Mouse (Mus musculus) embryonic facial prominence, embryonic 12.5 days (tissue): ENCODE data around the gene Bpnt1. TPM values are rescaled to one million over a fixed set of nuclear protein-coding genes. Genes with fewer than 3 reads are reported as not detected.

Source experiments
- ATAC-seq: fragments of 200-750 bp; cut with Nextera tagmentation; 2 replicates; pipeline ENCODE4 v1.8.0; 2017; ENCODE audit not compliant: insufficient number of reproducible peaks, insufficient read depth, low FRiP score, low TSS enrichment
- H3K27ac ChIP-seq: fragments of 300-500 bp; sonication (generic); 2 replicates; pipeline ENCODE4 v1.5.1; 2016; ENCODE audit warnings: mild to moderate bottlenecking
- H3K27me3 ChIP-seq: fragments of 300-500 bp; sonication (generic); 2 replicates; pipeline ENCODE4 v1.6.1; 2016; ENCODE audit warnings: mild to moderate bottlenecking, moderate library complexity
- H3K36me3 ChIP-seq: fragments of 300-500 bp; sonication (generic); 2 replicates; pipeline ENCODE4 v1.6.1; 2016; ENCODE audit warnings: mild to moderate bottlenecking
- H3K4me1 ChIP-seq: fragments of 300-500 bp; sonication (generic); 2 replicates; pipeline ENCODE4 v1.6.1; 2016
- H3K4me2 ChIP-seq: fragments of 300-500 bp; sonication (generic); replicated peaks from 2 replicates; pipeline ENCODE4 v1.6.1; 2016; ENCODE audit warnings: mild to moderate bottlenecking, moderate library complexity
- H3K4me3 ChIP-seq: fragments of 300-500 bp; sonication (generic); 2 replicates; pipeline ENCODE4 v1.5.1; 2016; ENCODE audit warnings: mild to moderate bottlenecking
- H3K9ac ChIP-seq: fragments of 300-500 bp; sonication (generic); 2 replicates; pipeline ENCODE4 v1.6.1; 2016; ENCODE audit warnings: mild to moderate bottlenecking, moderate library complexity
- H3K9me3 ChIP-seq: fragments of 300-500 bp; sonication (generic); 2 replicates; pipeline ENCODE4 v1.6.1; 2016; ENCODE audit warnings: mild to moderate bottlenecking, moderate library complexity
- WGBS: fragments of 180-500 bp; shearing (Covaris S2); methylation state at CpG from one replicate; pipeline ENCODE4 v1.1.7; 2016; 5-methylcytosine and 5-hydroxymethylcytosine counted together
- polyA plus RNA-seq: library from polyadenylated mRNA; unstranded; fragments of >200 nt; fragmentation: Nextera tagmentation; extraction: Ambion mirVana; gene quantifications from 2 replicates; pipeline ENCODE4 v1.2.1, GENCODE M21; 2016

Bpnt1 gene
- polyA plus RNA-seq: 25.7 and 26.5 TPM in 2 replicates

DNA sequence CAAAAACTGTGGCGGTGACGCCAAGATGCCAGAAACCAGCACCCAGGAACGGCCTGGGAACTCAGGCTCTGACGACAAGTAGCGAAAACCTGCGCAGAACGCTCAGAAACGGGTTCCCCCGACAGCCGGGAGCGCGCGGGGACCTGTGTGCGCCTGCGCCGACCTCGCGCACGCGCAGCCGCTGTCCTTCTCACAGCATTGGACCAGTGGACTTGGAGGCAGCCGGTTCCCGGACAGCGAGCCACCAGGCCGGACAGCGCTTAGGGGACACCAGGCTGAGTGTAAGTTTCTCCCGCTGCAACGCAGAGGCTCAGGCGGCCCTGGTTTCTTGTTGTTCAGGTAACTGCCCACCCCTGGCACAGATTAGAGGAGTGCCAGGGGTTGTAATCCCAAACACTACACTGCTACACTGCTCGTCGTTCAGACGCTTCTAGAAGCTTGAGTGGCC, at the start of gene Bpnt1:
Gene Bpnt1 (plus strand): TSS at position 167 of the 448 bp plus-strand sequence.
- H3K9ac ChIP-seq: peak within 1 kb of the TSS; percentile 64
- no peaks in the 10 kb centered on the region for H3K27me3 ChIP-seq
- ATAC-seq: peak; percentile 76
- H3K4me2 ChIP-seq: peak within 1 kb of the TSS; percentile 77
- peaks cover 11% of the 10 kb centered on the region; the same call in 1 of the 2 replicates for H3K4me1 ChIP-seq
- peak within 1 kb of the TSS; percentile 84 for H3K27ac ChIP-seq
- H3K9me3 ChIP-seq: no peaks in the 10 kb centered on the region
- H3K36me3 ChIP-seq: peaks cover 2% of the 10 kb centered on the region; the same call in 1 of the 2 replicates
- under 1% methylated on average over 32 of the region's 32 CpGs for WGBS
- peak within 1 kb of the TSS; percentile 59 for H3K4me3 ChIP-seq

DNA sequence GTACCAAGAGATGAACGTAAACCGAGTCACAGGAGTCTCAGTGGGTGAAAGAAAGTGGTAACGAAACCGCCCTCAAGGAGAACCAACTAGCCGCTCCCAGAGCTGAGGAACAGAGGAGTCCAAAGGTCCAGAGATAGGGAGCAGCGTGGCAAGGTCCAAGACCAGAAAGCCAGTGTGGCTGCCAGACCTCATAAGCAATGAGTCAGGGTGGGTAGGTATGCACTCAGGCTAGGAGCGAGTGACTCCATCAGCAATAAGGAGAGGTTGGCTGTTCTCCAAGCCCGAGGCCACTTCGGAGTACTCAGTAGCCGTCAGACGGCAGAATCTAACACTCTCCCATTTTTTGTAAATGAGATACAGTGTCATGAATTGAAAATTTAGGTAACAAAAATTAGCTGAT, 49.1 kb upstream of the Bpnt1 start:
- peaks cover 77% of the 10 kb centered on the region for H3K36me3 ChIP-seq
- no peak overlapping the region for H3K9ac ChIP-seq
- no peaks in the 10 kb centered on the region for H3K9me3 ChIP-seq
- H3K4me1 ChIP-seq: no peaks in the 10 kb centered on the region
- ATAC-seq: no peak
- H3K27ac ChIP-seq: no peak overlapping the region
- H3K4me3 ChIP-seq: no peak overlapping the region
- 94% methylated on average over 11 of the region's 11 CpGs for WGBS
- H3K4me2 ChIP-seq: no peak overlapping the region
- no peaks in the 10 kb centered on the region for H3K27me3 ChIP-seq

DNA sequence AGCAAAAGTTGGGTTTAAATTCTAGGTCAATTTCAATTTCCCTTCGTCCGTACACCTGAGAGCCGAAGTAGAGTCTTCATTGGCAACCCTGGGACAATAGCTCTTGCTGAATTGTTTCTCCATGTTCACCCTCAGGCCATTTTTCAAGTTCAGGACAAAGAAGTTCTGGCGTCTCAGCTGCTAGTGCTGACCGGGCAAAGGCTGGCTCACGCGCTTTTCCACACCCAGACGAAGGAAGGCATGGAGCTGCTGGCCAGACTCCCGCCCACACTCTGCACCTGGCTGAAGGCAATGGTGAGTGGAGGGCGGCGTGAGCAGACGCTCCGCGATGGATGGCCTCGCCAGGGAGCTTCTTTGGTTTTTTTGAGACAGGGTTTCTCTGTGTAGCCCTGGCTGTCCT, 48.7 kb upstream of the Bpnt1 start:
- no peaks in the 10 kb centered on the region for H3K9me3 ChIP-seq
- peaks cover 75% of the 10 kb centered on the region for H3K36me3 ChIP-seq
- ATAC-seq: no peak
- no peaks in the 10 kb centered on the region for H3K27me3 ChIP-seq
- H3K9ac ChIP-seq: no peak overlapping the region
- H3K27ac ChIP-seq: no peak overlapping the region
- no peak overlapping the region for H3K4me3 ChIP-seq
- whole genome bisulfite sequencing: 95% methylated on average over 15 of the region's 15 CpGs
- H3K4me2 ChIP-seq: no peak overlapping the region
- H3K4me1 ChIP-seq: no peaks in the 10 kb centered on the region

DNA sequence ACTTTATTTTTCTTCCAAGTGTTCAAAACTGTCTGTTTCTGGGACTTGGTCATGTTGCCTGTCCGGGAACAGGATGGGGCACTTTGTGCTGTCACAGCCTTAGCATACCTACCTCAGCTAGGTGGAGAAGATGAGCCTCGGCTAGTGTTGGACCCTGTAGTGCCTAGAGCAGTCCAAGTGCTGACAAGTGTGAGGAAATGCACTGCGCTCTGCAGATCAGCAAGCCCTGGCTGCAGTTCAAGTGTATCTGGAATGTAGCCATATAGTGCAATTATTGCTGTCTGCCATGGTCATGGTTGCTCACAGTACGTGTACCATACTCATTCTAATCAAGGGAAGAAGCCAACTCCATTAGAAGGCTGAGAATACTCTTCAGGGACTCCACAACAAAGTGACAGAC, 47.2 kb upstream of the Bpnt1 start:
- WGBS: 77% methylated on average over 4 of the region's 4 CpGs
- no peak overlapping the region for H3K4me3 ChIP-seq
- H3K4me1 ChIP-seq: no peaks in the 10 kb centered on the region
- no peaks in the 10 kb centered on the region for H3K27me3 ChIP-seq
- H3K9ac ChIP-seq: no peak overlapping the region
- no peak for ATAC-seq
- H3K36me3 ChIP-seq: peaks cover 61% of the 10 kb centered on the region
- H3K27ac ChIP-seq: no peak overlapping the region
- H3K4me2 ChIP-seq: no peak overlapping the region
- no peaks in the 10 kb centered on the region for H3K9me3 ChIP-seq

DNA sequence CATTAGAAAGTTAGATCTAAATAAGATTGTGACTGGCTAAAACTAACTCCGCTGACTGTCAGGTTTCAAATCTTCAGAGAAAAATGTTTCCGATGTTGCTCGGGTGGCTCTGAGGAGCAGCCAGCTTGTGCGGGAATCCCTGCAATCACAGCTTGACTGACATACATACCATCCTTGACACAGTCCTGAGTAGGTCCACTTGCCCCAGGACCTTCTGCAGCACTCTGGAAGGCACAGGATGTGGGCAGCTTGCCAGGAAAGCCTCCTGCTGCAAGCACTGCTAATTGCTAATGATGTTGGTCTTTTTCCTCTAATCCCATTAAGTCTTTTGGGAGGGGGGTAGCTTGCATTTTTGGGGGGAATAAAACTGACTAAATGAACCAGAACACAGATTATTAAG, 46.8 kb upstream of the Bpnt1 start:
- WGBS: 89% methylated on average over 4 of the region's 4 CpGs
- Histone ChIP-seq H3K27ac (no peak overlapping the region), H3K27me3 (no peaks in the 10 kb centered on the region), H3K9ac (no peak overlapping the region), H3K4me2 (no peak overlapping the region), H3K4me1 (no peaks in the 10 kb centered on the region), H3K4me3 (no peak overlapping the region), H3K9me3 (no peaks in the 10 kb centered on the region), H3K36me3 (peaks cover 59% of the 10 kb centered on the region)
- no peak for ATAC-seq

DNA sequence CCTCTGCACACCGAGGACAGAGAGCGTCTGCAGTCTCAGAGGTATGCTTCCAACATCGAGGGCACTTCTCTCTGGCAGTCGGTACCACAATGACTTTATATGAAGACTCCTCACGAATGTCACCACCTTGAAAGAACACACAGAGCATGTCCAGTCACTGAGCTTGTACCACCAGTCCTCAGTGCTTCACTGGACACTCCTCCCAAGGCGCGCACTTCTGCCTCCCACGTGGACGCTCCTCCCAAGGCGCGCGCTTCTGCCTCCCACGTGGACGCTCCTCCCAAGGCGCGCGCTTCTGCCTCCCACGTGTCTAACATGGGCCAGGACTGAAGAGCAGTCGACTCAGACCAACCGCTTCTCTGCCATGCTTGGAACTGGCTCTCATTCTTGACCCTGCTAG, 44.9 kb upstream of the Bpnt1 start:
- H3K27me3 ChIP-seq: no peaks in the 10 kb centered on the region
- no peaks in the 10 kb centered on the region for H3K9me3 ChIP-seq
- 94% methylated on average over 20 of the region's 20 CpGs for WGBS
- no peak overlapping the region for H3K4me2 ChIP-seq
- H3K9ac ChIP-seq: no peak overlapping the region
- no peaks in the 10 kb centered on the region for H3K4me1 ChIP-seq
- ATAC-seq: no peak
- H3K4me3 ChIP-seq: no peak overlapping the region
- H3K27ac ChIP-seq: no peak overlapping the region
- peaks cover 70% of the 10 kb centered on the region for H3K36me3 ChIP-seq

DNA sequence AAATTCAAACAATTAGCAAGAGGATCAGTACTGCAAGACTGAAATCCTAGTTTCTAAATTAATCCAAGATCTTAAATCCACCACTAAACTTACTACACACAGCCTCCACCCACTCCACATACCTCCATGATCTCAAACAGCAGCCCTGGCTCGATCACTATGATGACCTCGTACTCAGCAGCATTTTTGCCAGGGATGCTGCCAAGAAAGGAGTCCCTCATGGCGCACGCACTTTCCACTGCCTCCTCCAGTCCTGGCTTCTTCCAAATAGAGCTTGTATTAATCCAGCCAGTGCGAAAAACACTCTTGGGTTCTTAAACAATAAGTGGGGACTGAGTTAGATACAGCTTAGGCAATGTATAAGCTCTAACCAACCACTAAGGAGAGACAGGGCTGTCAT, 42.7 kb upstream of the Bpnt1 start:
- no peak overlapping the region for H3K9ac ChIP-seq
- no peaks in the 10 kb centered on the region for H3K27me3 ChIP-seq
- WGBS: 89% methylated on average over 5 of the region's 5 CpGs
- H3K36me3 ChIP-seq: peaks cover 74% of the 10 kb centered on the region
- no peak overlapping the region for H3K4me2 ChIP-seq
- H3K27ac ChIP-seq: no peak overlapping the region
- H3K4me3 ChIP-seq: no peak overlapping the region
- no peaks in the 10 kb centered on the region for H3K9me3 ChIP-seq
- ATAC-seq: no peak
- H3K4me1 ChIP-seq: no peaks in the 10 kb centered on the region

DNA sequence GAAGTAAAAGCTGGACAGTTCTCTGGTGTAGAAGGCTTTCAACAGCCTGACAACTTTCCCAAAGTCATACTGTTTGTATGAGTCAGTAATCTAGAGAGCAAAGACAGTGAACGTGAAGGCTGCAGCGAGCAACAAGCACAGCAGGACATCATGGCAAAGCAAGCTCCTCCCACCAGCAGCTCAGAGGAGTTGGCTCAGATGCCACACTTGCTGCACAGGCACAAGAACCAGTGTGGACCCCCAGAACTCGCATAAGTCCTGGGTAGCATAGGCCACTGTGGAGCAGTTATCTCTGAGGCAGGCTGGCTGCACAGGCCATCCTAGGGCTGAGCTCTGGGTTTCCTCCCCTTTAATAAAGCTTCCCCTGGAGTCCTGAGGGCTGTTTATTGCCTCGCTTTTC, 40.6 kb upstream of the Bpnt1 start:
- no peak overlapping the region for H3K4me2 ChIP-seq
- no peak overlapping the region for H3K4me3 ChIP-seq
- H3K9ac ChIP-seq: no peak overlapping the region
- H3K9me3 ChIP-seq: no peaks in the 10 kb centered on the region
- WGBS: 90% methylated on average over 4 of the region's 4 CpGs
- no peaks in the 10 kb centered on the region for H3K4me1 ChIP-seq
- H3K27me3 ChIP-seq: no peaks in the 10 kb centered on the region
- no peak overlapping the region for H3K27ac ChIP-seq
- H3K36me3 ChIP-seq: peaks cover 74% of the 10 kb centered on the region
- ATAC-seq: no peak

DNA sequence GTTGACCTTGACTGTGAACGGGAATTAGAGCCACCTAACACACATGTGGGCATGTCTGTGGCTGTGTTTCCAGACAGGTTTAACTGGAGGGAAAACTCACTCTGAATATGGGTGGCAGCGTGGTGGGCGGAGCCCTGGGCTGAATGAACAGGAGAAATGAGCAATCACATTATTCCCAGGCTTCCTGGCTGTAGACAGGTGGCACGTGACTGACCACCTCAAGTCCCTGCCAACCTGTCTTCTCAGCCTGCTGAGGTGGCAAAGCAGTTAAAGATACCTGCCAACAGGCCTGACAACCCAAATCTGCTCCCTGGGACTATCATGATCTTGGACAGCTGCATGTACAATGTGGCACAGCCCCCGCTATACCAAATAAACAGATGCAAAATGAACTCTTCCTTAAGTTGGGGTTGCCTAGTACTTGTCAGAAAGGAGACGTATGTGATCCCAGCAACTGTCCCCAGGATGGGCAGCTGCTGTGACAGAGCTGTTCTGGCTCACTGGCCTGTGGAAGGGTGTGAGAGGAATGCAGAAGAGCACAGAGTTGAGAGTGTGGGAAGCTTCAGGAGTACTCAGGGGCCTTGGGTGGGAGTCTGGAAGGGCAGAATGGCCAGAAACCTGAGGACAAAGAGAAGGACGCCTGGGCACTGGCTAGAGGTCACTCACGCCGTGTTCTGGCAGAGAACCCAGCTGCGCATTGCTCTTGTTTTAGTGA, 39.1 kb upstream of the Bpnt1 start:
- 90% methylated on average over 10 of the region's 10 CpGs for WGBS
- no peak for ATAC-seq
- no peak overlapping the region for H3K4me2 ChIP-seq
- no peak overlapping the region for H3K27ac ChIP-seq
- H3K4me1 ChIP-seq: no peaks in the 10 kb centered on the region
- no peak overlapping the region for H3K4me3 ChIP-seq
- H3K27me3 ChIP-seq: no peaks in the 10 kb centered on the region
- no peak overlapping the region for H3K9ac ChIP-seq
- peaks cover 75% of the 10 kb centered on the region for H3K36me3 ChIP-seq
- H3K9me3 ChIP-seq: no peaks in the 10 kb centered on the region

DNA sequence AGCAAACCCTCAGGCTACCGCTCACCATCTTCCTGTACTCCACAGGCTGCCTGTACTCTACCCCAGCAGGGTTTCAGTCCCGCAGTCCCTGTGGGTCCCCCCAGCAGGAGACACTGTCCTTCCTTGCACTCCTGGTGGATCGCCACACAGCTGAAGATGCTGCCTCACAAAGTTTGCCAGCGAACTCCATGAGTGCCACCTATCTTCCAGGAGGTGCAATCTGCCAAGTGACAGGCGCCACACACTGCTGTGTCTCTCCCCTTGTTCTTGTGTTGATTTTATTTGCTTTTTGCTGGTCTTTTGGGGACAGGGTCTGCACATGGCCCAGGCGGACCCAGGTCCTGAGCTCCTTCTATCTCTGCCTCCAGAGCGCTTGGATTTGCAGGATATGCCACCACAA, 35.1 kb upstream of the Bpnt1 start:
- Histone ChIP-seq H3K27ac (no peak overlapping the region), H3K9me3 (no peaks in the 10 kb centered on the region), H3K4me3 (no peak overlapping the region), H3K27me3 (no peaks in the 10 kb centered on the region), H3K4me2 (no peak overlapping the region), H3K36me3 (peaks cover 64% of the 10 kb centered on the region), H3K4me1 (no peaks in the 10 kb centered on the region), H3K9ac (no peak overlapping the region)
- WGBS: 88% methylated on average over 7 of the region's 7 CpGs
- ATAC-seq: no peak

DNA sequence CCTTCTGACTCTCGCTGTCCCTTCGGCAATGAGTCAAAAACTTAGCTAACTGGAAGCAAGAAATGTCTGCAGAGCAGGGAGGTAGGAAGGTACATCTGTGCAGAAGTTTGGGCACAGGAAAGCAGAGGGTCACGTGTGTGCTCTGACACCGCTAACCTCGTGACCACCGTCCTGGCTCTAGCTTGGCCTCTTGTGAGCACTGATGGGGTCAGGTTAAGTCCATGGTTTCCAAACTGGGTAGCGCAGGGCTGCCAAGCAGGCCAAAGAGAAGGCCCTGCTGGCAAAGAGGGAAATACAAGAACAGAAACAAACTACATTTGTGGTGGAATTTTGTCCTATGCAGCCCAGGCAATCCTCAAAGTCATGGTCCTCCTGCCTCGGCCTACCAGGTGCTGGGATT, 33.5 kb upstream of the Bpnt1 start:
- Histone ChIP-seq H3K4me3 (no peak overlapping the region), H3K27ac (no peak overlapping the region), H3K36me3 (peaks cover 58% of the 10 kb centered on the region), H3K9ac (no peak overlapping the region), H3K27me3 (no peaks in the 10 kb centered on the region), H3K4me2 (no peak overlapping the region), H3K4me1 (no peaks in the 10 kb centered on the region), H3K9me3 (no peaks in the 10 kb centered on the region)
- no peak for ATAC-seq
- WGBS: 86% methylated on average over 8 of the region's 8 CpGs

DNA sequence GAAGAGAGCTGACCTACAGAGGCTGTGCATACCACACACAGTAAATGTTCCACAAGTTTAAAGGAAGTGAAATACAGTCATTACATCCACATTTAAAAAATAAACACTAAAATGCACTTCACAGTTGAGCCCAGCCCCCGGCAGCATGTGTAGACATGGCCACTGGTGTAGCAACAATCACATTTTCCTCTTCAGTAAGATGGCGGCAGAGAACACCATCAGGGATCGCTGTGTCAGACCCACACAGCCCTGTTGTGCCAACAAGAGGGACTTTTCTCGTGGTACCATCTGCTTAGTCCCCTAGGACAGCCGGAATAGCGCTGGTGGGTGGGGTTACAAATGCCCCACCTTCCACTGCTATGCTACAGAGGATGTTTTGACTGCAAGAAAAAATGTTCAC, 29.1 kb upstream of the Bpnt1 start:
- H3K4me3 ChIP-seq: no peak overlapping the region
- 94% methylated on average over 6 of the region's 6 CpGs for WGBS
- H3K36me3 ChIP-seq: peaks cover 37% of the 10 kb centered on the region
- H3K9me3 ChIP-seq: no peaks in the 10 kb centered on the region
- H3K9ac ChIP-seq: no peak overlapping the region
- H3K4me2 ChIP-seq: no peak overlapping the region
- ATAC-seq: no peak
- no peak overlapping the region for H3K27ac ChIP-seq
- no peaks in the 10 kb centered on the region for H3K4me1 ChIP-seq
- no peaks in the 10 kb centered on the region for H3K27me3 ChIP-seq
